Mouse (Mus musculus): ENCODE measurements around the gene 1700013F07Rik. TPM values are rescaled to one million over a fixed set of nuclear protein-coding genes. Genes with fewer than 3 reads are reported as not detected.

1700013F07Rik gene
- polyA plus RNA-seq, 1 experiment = not detected

- H3K27ac ChIP-seq (ENCODE audit: insufficient read depth, low read depth, low read length) = no peak overlapping the region
- no peak overlapping the region for H3K4me3 ChIP-seq (ENCODE audit: insufficient read depth, low read length)
- H3K4me1 ChIP-seq (ENCODE audit: control insufficient read depth, insufficient read depth, low read length) = peaks cover 16% of the 10 kb centered on the region
- TF ChIP-seq CTCF (IDR thresholded peaks at IDR 0.05; ENCODE audit: low read depth, low read length) (no peak), POLR2A (IDR thresholded peaks at IDR 0.05; ENCODE audit: borderline replicate concordance, low read depth, low read length) (no peak)
Observed at GRCm38 (mm10) chr3:108570813-108571212, 36.9 kb downstream of the 1700013F07Rik start.

GRCm38 (mm10) chr3:108571443-108572294 is 37.7 kb downstream of the 1700013F07Rik start, which contains the start of gene Taf13:
Taf13 (plus strand) TSS chr3:108571698.
- Histone ChIP-seq H3K4me1 (ENCODE audit: control insufficient read depth, insufficient read depth, low read length) (peaks cover 16% of the 10 kb centered on the region), H3K4me3 (ENCODE audit: insufficient read depth, low read length) (peak within 1 kb of the TSS; percentile 73), H3K27ac (ENCODE audit: insufficient read depth, low read depth, low read length) (peak within 1 kb of the TSS; percentile 64)
- no peak for TF ChIP-seq CTCF (IDR thresholded peaks at IDR 0.05; ENCODE audit: low read depth, low read length)
- TF ChIP-seq POLR2A (IDR thresholded peaks at IDR 0.05; ENCODE audit: borderline replicate concordance, low read depth, low read length) = peak; percentile 99

- Histone ChIP-seq H3K4me3 (ENCODE audit: insufficient read depth, low read length) (peak overlapping the region; percentile 73), H3K27ac (ENCODE audit: insufficient read depth, low read depth, low read length) (no peak overlapping the region), H3K4me1 (ENCODE audit: control insufficient read depth, insufficient read depth, low read length) (peaks cover 16% of the 10 kb centered on the region)
- no peak for TF ChIP-seq CTCF (IDR thresholded peaks at IDR 0.05; ENCODE audit: low read depth, low read length)
- TF ChIP-seq POLR2A (IDR thresholded peaks at IDR 0.05; ENCODE audit: borderline replicate concordance, low read depth, low read length) = no peak
Observed at GRCm38 (mm10) chr3:108572309-108573010, 38.5 kb downstream of the 1700013F07Rik start.

- H3K4me1 ChIP-seq (ENCODE audit: control insufficient read depth, insufficient read depth, low read length) = peaks cover 16% of the 10 kb centered on the region
- H3K4me3 ChIP-seq (ENCODE audit: insufficient read depth, low read length) = no peak overlapping the region
- no peak overlapping the region for H3K27ac ChIP-seq (ENCODE audit: insufficient read depth, low read depth, low read length)
- TF ChIP-seq CTCF (IDR thresholded peaks at IDR 0.05; ENCODE audit: low read depth, low read length) = no peak
- TF ChIP-seq POLR2A (IDR thresholded peaks at IDR 0.05; ENCODE audit: borderline replicate concordance, low read depth, low read length) = no peak
Observed at GRCm38 (mm10) chr3:108574018-108574417, 40.1 kb downstream of the 1700013F07Rik start.

GRCm38 (mm10) chr3:108584580-108584979 is 50.6 kb downstream of the 1700013F07Rik start:
- Histone ChIP-seq H3K4me3 (ENCODE audit: insufficient read depth, low read length) (no peak overlapping the region), H3K27ac (ENCODE audit: insufficient read depth, low read depth, low read length) (no peak overlapping the region), H3K4me1 (ENCODE audit: control insufficient read depth, insufficient read depth, low read length) (no peaks in the 10 kb centered on the region)
- no peak for TF ChIP-seq POLR2A (IDR thresholded peaks at IDR 0.05; ENCODE audit: borderline replicate concordance, low read depth, low read length)
- TF ChIP-seq CTCF (IDR thresholded peaks at IDR 0.05; ENCODE audit: low read depth, low read length) = no peak

- H3K4me3 ChIP-seq (ENCODE audit: insufficient read depth, low read length) = no peak overlapping the region
- no peak overlapping the region for H3K27ac ChIP-seq (ENCODE audit: insufficient read depth, low read depth, low read length)
- no peak for TF ChIP-seq POLR2A (IDR thresholded peaks at IDR 0.05; ENCODE audit: borderline replicate concordance, low read depth, low read length)
- TF ChIP-seq CTCF (IDR thresholded peaks at IDR 0.05; ENCODE audit: low read depth, low read length) = no peak
- H3K4me1 ChIP-seq (ENCODE audit: control insufficient read depth, insufficient read depth, low read length) = peaks cover 7% of the 10 kb centered on the region
Observed at GRCm38 (mm10) chr3:108588446-108588845, 54.5 kb downstream of the 1700013F07Rik start.

GRCm38 (mm10) chr3:108590786-108591529 is 57.0 kb downstream of the 1700013F07Rik start, which contains the start of gene Wdr47:
Wdr47 (plus strand) TSS chr3:108591279.
- TF ChIP-seq POLR2A (IDR thresholded peaks at IDR 0.05; ENCODE audit: borderline replicate concordance, low read depth, low read length) = no peak
- no peak for TF ChIP-seq CTCF (IDR thresholded peaks at IDR 0.05; ENCODE audit: low read depth, low read length)
- no peak within 1 kb of the TSS for H3K27ac ChIP-seq (ENCODE audit: insufficient read depth, low read depth, low read length)
- H3K4me1 ChIP-seq (ENCODE audit: control insufficient read depth, insufficient read depth, low read length) = peaks cover 7% of the 10 kb centered on the region
- peak within 1 kb of the TSS; percentile 96 for H3K4me3 ChIP-seq (ENCODE audit: insufficient read depth, low read length)

- Histone ChIP-seq H3K4me3 (ENCODE audit: insufficient read depth, low read length) (peak overlapping the region; percentile 96), H3K4me1 (ENCODE audit: control insufficient read depth, insufficient read depth, low read length) (peaks cover 7% of the 10 kb centered on the region), H3K27ac (ENCODE audit: insufficient read depth, low read depth, low read length) (no peak overlapping the region)
- TF ChIP-seq POLR2A (IDR thresholded peaks at IDR 0.05; ENCODE audit: borderline replicate concordance, low read depth, low read length) (no peak), CTCF (IDR thresholded peaks at IDR 0.05; ENCODE audit: low read depth, low read length) (no peak)
Observed at GRCm38 (mm10) chr3:108591530-108592522, 57.9 kb downstream of the 1700013F07Rik start.

Other genes starting within 250 kb of the 1700013F07Rik start
- not detected in 2 replicates for gene Mybphl, start 169.2 kb upstream of the 1700013F07Rik start, polyA plus RNA-seq (2012; ENCODE audit: insufficient read depth, insufficient read length, missing spikeins)
- gene Psrc1, start 150.3 kb upstream of the 1700013F07Rik start, polyA plus RNA-seq (2012; ENCODE audit: insufficient read depth, insufficient read length, missing spikeins) = 15.3 and 26.1 TPM in 2 replicates
- 1.3 and 1.7 TPM in 2 replicates for gene Celsr2, start 118.6 kb upstream of the 1700013F07Rik start, polyA plus RNA-seq (2012; ENCODE audit: insufficient read depth, insufficient read length, missing spikeins)
- gene Sars, start 88.9 kb upstream of the 1700013F07Rik start, polyA plus RNA-seq (2012; ENCODE audit: insufficient read depth, insufficient read length, missing spikeins) = 78.0 and 83.3 TPM in 2 replicates
- not detected in 2 replicates for gene 5330417C22Rik, start 2.4 kb downstream of the 1700013F07Rik start, polyA plus RNA-seq (2012; ENCODE audit: insufficient read depth, insufficient read length, missing spikeins)
- gene Tmem167b, start 28.3 kb downstream of the 1700013F07Rik start, polyA plus RNA-seq (2012; ENCODE audit: insufficient read depth, insufficient read length, missing spikeins) = 31.7 and 36.5 TPM in 2 replicates
- 25.4 and 27.4 TPM in 2 replicates for gene Taf13, start 37.5 kb downstream of the 1700013F07Rik start, polyA plus RNA-seq (2012; ENCODE audit: insufficient read depth, insufficient read length, missing spikeins)
- gene Wdr47, start 57.1 kb downstream of the 1700013F07Rik start, polyA plus RNA-seq (2012; ENCODE audit: insufficient read depth, insufficient read length, missing spikeins) = 7.2 and 10.1 TPM in 2 replicates
- gene Clcc1, start 119.8 kb downstream of the 1700013F07Rik start, polyA plus RNA-seq (2012; ENCODE audit: insufficient read depth, insufficient read length, missing spikeins) = 43.2 and 45.7 TPM in 2 replicates
- 12.8 and 14.4 TPM in 2 replicates for gene Gpsm2, start 188.2 kb downstream of the 1700013F07Rik start, polyA plus RNA-seq (2012; ENCODE audit: insufficient read depth, insufficient read length, missing spikeins)
- gene Aknad1, start 205.5 kb downstream of the 1700013F07Rik start, polyA plus RNA-seq (2012; ENCODE audit: insufficient read depth, insufficient read length, missing spikeins) = not detected in 2 replicates